Mouse (Mus musculus): ENCODE results near the gene Mbd4. TPM values are rescaled to one million over a fixed set of nuclear protein-coding genes. Genes with fewer than 3 reads are reported as not detected.
A peak's percentile ranks its signal among the peaks of the same experiment; 100 is the strongest.

Gene Mbd4
- total RNA-seq, 2 experiments from 2014 or later = 0.75 to 0.77 TPM

- H3K4me3 ChIP-seq = no peak overlapping the region
- peak; percentile 72 for TF ChIP-seq CTCF (IDR thresholded peaks at IDR 0.05)
- intact Hi-C loops (cut with DNase I) = loop anchor here (10.0 kb wide), 1 partner anchor 199 kb away; the partner anchor contains the start of gene Mkrn2
- DNase-seq = peak; percentile 71
- peak overlapping the region; percentile 40; the same call in 1 of the 2 replicates for H3K27ac ChIP-seq
These were observed 49.4 kb downstream of the Mbd4 start for GRCm38 (mm10) chr6:115803541-115804382.

GRCm38 (mm10) chr6:115801811-115802210 lies 51.4 kb downstream of the Mbd4 start:
- no peak for DNase-seq
- no peak for TF ChIP-seq CTCF (IDR thresholded peaks at IDR 0.05)
- Histone ChIP-seq H3K4me3 (no peak overlapping the region), H3K27ac (no peak overlapping the region)
- intact Hi-C loops (cut with DNase I) = loop anchor here (10.0 kb wide), 1 partner anchor 197 kb away; the partner anchor contains the start of gene Mkrn2

- TF ChIP-seq CTCF (IDR thresholded peaks at IDR 0.05) = no peak
- Histone ChIP-seq H3K27ac (peak overlapping the region; percentile 81), H3K4me3 (peak overlapping the region; percentile 49)
- DNase-seq = peak; percentile 73
- intact Hi-C loops (cut with DNase I) = no loop called here
These were observed 60.4 kb downstream of the Mbd4 start for GRCm38 (mm10) chr6:115792691-115793215.

- H3K27ac ChIP-seq = peak overlapping the region; percentile 81
- intact Hi-C loops (cut with DNase I) = no loop called here
- peak overlapping the region; percentile 49 for H3K4me3 ChIP-seq
- peak; percentile 81 for DNase-seq
- TF ChIP-seq CTCF (IDR thresholded peaks at IDR 0.05) = no peak
These were observed 61.1 kb downstream of the Mbd4 start for GRCm38 (mm10) chr6:115791842-115792686.

DNA sequence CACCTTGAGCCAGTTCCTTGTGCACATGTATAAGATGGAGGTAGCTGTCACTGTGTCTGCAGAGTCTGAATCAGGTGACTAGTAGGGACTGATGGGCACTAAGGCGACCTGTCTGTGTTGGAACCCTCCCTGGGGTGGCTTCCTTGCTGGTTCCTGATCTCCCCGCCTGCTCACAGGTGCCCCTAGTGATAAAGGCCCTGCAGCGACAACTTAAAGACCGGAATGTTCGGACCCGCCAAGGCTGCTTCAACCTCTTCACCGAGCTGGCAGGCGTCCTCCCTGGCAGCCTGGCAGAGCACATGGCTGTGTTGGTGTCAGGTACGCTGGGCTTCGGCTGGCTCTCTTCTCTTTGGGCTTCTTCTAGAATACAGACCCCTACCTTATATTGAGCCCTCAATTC lies 62.2 kb downstream of the Mbd4 start:
- intact Hi-C loops (cut with DNase I) = no loop called here
- TF ChIP-seq CTCF (IDR thresholded peaks at IDR 0.05) = peak; percentile 17; the same call in 1 of the 2 replicates
- Histone ChIP-seq H3K27ac (peak overlapping the region; percentile 81), H3K4me3 (no peak overlapping the region)
- DNase-seq = peak; percentile 76

Other genes with a start within 250 kb of the Mbd4 start
- gene Raf1, start 176.7 kb downstream of the Mbd4 start, total RNA-seq (2021) = 100 to 1,000 TPM; 129 to 136 TPM
- gene Tmem40, start 91.0 kb downstream of the Mbd4 start, total RNA-seq (2021) = under 1 TPM in 1 of 2 experiments, not detected in 1; 0.28 TPM
- gene Cand2, start 78.8 kb downstream of the Mbd4 start, total RNA-seq (2021) = 10 to 100 TPM; 62.9 to 68.9 TPM
- 100 to 1,000 TPM; 562 to 624 TPM for gene Rpl32, start 44.6 kb downstream of the Mbd4 start, total RNA-seq (2021)
- gene Efcab12, start 15.0 kb downstream of the Mbd4 start, total RNA-seq (2021) = not detected
- gene Ift122, start 99 bp upstream of the Mbd4 start, total RNA-seq (2021) = 1 to 10 TPM; 4.9 to 5.1 TPM
- gene Rho, start 78.4 kb upstream of the Mbd4 start, total RNA-seq (2021) = under 1 TPM in 1 of 2 experiments, not detected in 1; 0.06 TPM
- gene H1foo, start 91.6 kb upstream of the Mbd4 start, total RNA-seq (2021) = not detected
- 10 to 100 TPM; 14.7 to 26.7 TPM for gene Plxnd1, start 141.6 kb upstream of the Mbd4 start, total RNA-seq (2021)

Data from gastrocnemius, adult 2 months (tissue).